Mouse (Mus musculus) forebrain, embryonic 15.5 days (tissue): ENCODE measurements at regions not wholly inside any gene's neighbourhood (a gene's known extent, or its start where the extent isn't known, plus 50 kb on each side); places are given as distances from the start of the nearest gene placed in this dataset.
A peak's percentile ranks its signal among the peaks of the same experiment; 100 is the strongest.
"Not testable (repeated sequence)": the region's sequence is repeated elsewhere in the genome, so short reads cannot be mapped to it uniquely, and the experiment has no call there.

ENCODE experiments used
- ATAC-seq: fragments of 200-750 bp; cut with Nextera tagmentation; replicated peaks from 2 replicates; pipeline ENCODE4 v1.8.0; 2017; ENCODE audit warnings: mild to moderate bottlenecking, moderate TSS enrichment, moderate library complexity
- H3K27ac ChIP-seq: fragments of 300-500 bp; sonication (generic); replicated peaks from 2 replicates; pipeline ENCODE4 v1.5.1; 2015; ENCODE audit warnings: mild to moderate bottlenecking, inconsistent platforms
- H3K27me3 ChIP-seq: fragments of 300-500 bp; sonication (generic); 2 replicates; pipeline ENCODE4 v1.6.1; 2015; ENCODE audit warnings: inconsistent platforms
- H3K36me3 ChIP-seq: fragments of 300-500 bp; sonication (generic); 2 replicates; pipeline ENCODE4 v1.6.1; 2015; ENCODE audit warnings: mild to moderate bottlenecking, inconsistent platforms
- H3K4me1 ChIP-seq: fragments of 300-500 bp; sonication (generic); 2 replicates; pipeline ENCODE4 v1.6.1; 2015; ENCODE audit warnings: inconsistent platforms
- H3K4me2 ChIP-seq: fragments of 300-500 bp; sonication (generic); replicated peaks from 2 replicates; pipeline ENCODE4 v1.6.1; 2015; ENCODE audit warnings: mild to moderate bottlenecking, inconsistent platforms
- H3K4me3 ChIP-seq: fragments of 300-500 bp; sonication (generic); 2 replicates; pipeline ENCODE4 v1.5.1; 2015; ENCODE audit warnings: mild to moderate bottlenecking, inconsistent platforms
- H3K9ac ChIP-seq: fragments of 300-500 bp; sonication (generic); replicated peaks from 2 replicates; pipeline ENCODE4 v1.6.1; 2015; ENCODE audit warnings: mild to moderate bottlenecking, inconsistent platforms
- H3K9me3 ChIP-seq: fragments of 300-500 bp; sonication (generic); 2 replicates; pipeline ENCODE4 v1.6.1; 2016; ENCODE audit warnings: inconsistent platforms
- WGBS: fragments of 180-500 bp; shearing (Covaris S2); methylation state at CpG from one replicate; pipeline ENCODE4 v1.1.7; 2015; ENCODE audit warnings: mixed read lengths; 5-methylcytosine and 5-hydroxymethylcytosine counted together

DNA sequence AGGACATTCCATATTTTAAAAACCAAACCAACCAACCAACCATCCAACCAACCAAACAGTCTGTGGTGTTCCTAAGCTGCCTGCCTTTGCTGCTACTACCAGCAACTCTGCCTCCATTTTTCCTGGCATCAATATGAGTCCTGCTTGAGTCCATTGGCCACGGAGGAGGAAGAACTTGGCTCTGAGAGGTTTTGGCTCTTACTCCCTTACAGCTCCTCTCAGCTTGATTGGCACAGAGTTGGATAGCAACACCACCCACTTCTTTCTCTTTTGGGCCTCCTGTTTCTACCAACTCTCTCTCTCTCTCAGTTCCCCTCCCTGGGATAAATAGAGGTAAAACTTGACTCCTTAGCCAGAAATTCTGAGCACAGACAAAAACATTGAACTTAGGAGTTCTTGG is 804.6 kb upstream of the Kirrel3 start:
- H3K4me3 ChIP-seq, result no peak overlapping the region
- H3K4me2 ChIP-seq, result no peak overlapping the region
- no peaks in the 10 kb centered on the region for H3K36me3 ChIP-seq
- no peaks in the 10 kb centered on the region for H3K4me1 ChIP-seq
- 40% methylated on average over 1 of the region's 1 CpGs for WGBS
- H3K9me3 ChIP-seq, result no peaks in the 10 kb centered on the region
- peak; percentile 41; the same call in 1 of the 2 replicates for ATAC-seq
- no peaks in the 10 kb centered on the region for H3K27me3 ChIP-seq
- no peak overlapping the region for H3K27ac ChIP-seq
- no peak overlapping the region for H3K9ac ChIP-seq

- Histone ChIP-seq H3K9ac (no peak overlapping the region), H3K36me3 (no peaks in the 10 kb centered on the region), H3K27me3 (no peaks in the 10 kb centered on the region), H3K4me2 (no peak overlapping the region), H3K9me3 (no peaks in the 10 kb centered on the region), H3K4me3 (no peak overlapping the region), H3K4me1 (no peaks in the 10 kb centered on the region), H3K27ac (no peak overlapping the region)
- ATAC-seq, result no peak
- 83% methylated on average over 4 of the region's 4 CpGs for WGBS
These were observed 794.0 kb upstream of the Kirrel3 start for GRCm38 (mm10) chr9:33691731-33692130.

- no peak for ATAC-seq
- Histone ChIP-seq H3K27ac (no peak overlapping the region), H3K9ac (no peak overlapping the region), H3K27me3 (no peaks in the 10 kb centered on the region), H3K4me2 (no peak overlapping the region), H3K36me3 (no peaks in the 10 kb centered on the region), H3K4me1 (no peaks in the 10 kb centered on the region), H3K4me3 (no peak overlapping the region), H3K9me3 (no peaks in the 10 kb centered on the region)
- WGBS, result 95% methylated on average over 2 of the region's 2 CpGs
These were observed 768.1 kb upstream of the Kirrel3 start for GRCm38 (mm10) chr9:33717614-33718013.

DNA sequence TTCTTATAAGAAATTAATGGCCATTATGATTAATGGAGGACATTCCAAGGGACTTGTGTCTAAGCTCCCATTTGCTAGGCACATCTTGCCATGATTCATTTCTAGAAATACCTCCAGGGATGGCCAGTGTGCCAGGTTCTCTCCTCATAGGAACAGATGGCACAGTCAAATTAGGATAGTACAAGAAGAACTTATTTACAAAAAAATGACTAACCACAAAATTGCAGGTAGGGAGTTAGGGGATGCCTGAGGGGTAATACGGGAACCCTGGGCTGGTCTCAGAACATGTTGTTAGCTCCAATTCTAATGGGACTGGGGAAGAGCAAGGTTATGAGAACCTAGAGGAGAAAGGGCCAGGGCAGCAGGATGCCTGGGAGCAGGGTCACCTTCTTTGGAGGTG is 760.9 kb upstream of the Kirrel3 start:
- H3K4me3 ChIP-seq, result no peak overlapping the region
- 96% methylated on average over 1 of the region's 1 CpGs for WGBS
- H3K4me2 ChIP-seq, result no peak overlapping the region
- no peak overlapping the region for H3K27ac ChIP-seq
- no peaks in the 10 kb centered on the region for H3K9me3 ChIP-seq
- ATAC-seq, result no peak
- H3K4me1 ChIP-seq, result no peaks in the 10 kb centered on the region
- no peaks in the 10 kb centered on the region for H3K27me3 ChIP-seq
- no peak overlapping the region for H3K9ac ChIP-seq
- no peaks in the 10 kb centered on the region for H3K36me3 ChIP-seq

DNA sequence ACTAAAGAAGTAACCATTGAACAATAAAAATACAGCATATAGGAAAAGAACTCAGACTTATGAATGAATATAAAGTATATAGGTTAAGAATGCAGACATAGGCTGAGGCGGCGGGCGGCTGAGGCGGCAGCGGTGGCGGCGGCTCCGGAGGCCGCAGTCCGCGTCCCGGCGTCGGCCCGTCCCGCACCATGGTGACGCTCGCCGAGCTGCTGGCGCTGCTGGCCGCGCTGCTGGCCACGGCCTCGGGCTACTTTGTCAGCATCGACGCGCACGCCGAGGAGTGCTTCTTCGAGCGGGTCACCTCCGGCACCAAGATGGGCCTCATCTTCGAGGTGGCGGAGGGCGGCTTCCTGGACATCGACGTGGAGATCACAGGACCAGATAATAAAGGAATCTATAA is 757.6 kb upstream of the Kirrel3 start:
- not testable (repeated sequence) for H3K4me3 ChIP-seq, H3K9ac ChIP-seq, H3K4me2 ChIP-seq, H3K27ac ChIP-seq, ATAC-seq, H3K9me3 ChIP-seq, H3K36me3 ChIP-seq, H3K27me3 ChIP-seq, H3K4me1 ChIP-seq
- 90% methylated on average over 14 of the region's 37 CpGs for WGBS

DNA sequence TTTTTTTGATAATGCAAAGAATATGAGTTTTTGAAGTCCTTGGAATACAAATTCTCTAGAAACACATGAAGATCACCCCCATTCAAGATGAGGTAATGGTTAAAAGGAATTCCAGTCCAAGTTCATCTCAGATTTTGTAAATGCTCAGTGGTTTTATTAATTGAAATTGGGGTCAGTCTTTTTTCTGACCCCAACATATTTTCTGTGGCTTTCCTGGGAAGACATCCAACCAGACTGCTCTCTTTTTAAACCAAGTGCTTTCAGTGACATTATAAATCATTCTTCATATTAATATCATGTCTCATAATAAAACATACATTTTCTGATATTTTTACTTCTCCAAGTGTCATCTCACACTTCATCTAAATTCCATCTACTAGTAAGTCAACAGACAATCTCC is 725.0 kb upstream of the Kirrel3 start:
- ATAC-seq, result no peak
- no peak overlapping the region for H3K27ac ChIP-seq

GRCm38 (mm10) chr9:33766235-33766634 is 719.5 kb upstream of the Kirrel3 start:
- Histone ChIP-seq H3K4me1 (no peaks in the 10 kb centered on the region), H3K36me3 (no peaks in the 10 kb centered on the region), H3K27me3 (no peaks in the 10 kb centered on the region), H3K27ac (no peak overlapping the region), H3K4me3 (no peak overlapping the region), H3K9ac (no peak overlapping the region), H3K4me2 (no peak overlapping the region), H3K9me3 (no peaks in the 10 kb centered on the region)
- no peak for ATAC-seq
- 82% methylated on average over 2 of the region's 2 CpGs for WGBS

More for the DNA sequence above, 725.0 kb upstream of the Kirrel3 start:
- Histone ChIP-seq H3K9me3 (no peaks in the 10 kb centered on the region), H3K4me3 (no peak overlapping the region), H3K9ac (no peak overlapping the region), H3K4me2 (no peak overlapping the region), H3K4me1 (no peaks in the 10 kb centered on the region), H3K27me3 (no peaks in the 10 kb centered on the region), H3K36me3 (no peaks in the 10 kb centered on the region)

DNA sequence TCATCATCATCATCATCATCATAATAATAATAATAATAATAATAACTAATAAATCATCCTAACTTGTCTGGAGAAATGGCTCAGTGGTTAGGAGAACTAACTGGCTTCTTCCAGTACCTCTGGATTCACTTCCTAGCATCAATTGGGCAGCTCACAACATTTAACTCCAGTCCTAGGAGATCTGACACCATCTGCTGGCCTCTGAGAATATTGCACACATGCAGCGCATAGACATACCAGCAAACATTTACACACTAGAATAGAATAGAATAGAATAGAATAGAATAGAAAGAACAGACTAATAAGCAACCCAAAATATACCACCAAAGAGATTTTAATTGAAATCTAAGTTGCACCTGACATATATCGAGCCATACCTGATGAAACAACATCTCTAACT is 715.9 kb upstream of the Kirrel3 start:
- H3K9me3 ChIP-seq, result no peaks in the 10 kb centered on the region
- H3K4me1 ChIP-seq, result peaks cover 14% of the 10 kb centered on the region
- no peak overlapping the region for H3K27ac ChIP-seq
- H3K4me3 ChIP-seq, result no peak overlapping the region
- H3K9ac ChIP-seq, result no peak overlapping the region
- no peaks in the 10 kb centered on the region for H3K36me3 ChIP-seq
- no peaks in the 10 kb centered on the region for H3K27me3 ChIP-seq
- ATAC-seq, result no peak
- WGBS, result 95% methylated on average over 2 of the region's 2 CpGs
- H3K4me2 ChIP-seq, result no peak overlapping the region

- H3K4me3 ChIP-seq, result no peak overlapping the region
- no peaks in the 10 kb centered on the region for H3K27me3 ChIP-seq
- peak; percentile 80 for ATAC-seq
- H3K9ac ChIP-seq, result no peak overlapping the region
- peak overlapping the region; percentile 38 for H3K27ac ChIP-seq
- no peaks in the 10 kb centered on the region for H3K9me3 ChIP-seq
- WGBS, result 30% methylated on average over 5 of the region's 5 CpGs
- peaks cover 14% of the 10 kb centered on the region for H3K4me1 ChIP-seq
- no peaks in the 10 kb centered on the region for H3K36me3 ChIP-seq
- no peak overlapping the region for H3K4me2 ChIP-seq
These were observed 711.5 kb upstream of the Kirrel3 start for GRCm38 (mm10) chr9:33774178-33774577.

DNA sequence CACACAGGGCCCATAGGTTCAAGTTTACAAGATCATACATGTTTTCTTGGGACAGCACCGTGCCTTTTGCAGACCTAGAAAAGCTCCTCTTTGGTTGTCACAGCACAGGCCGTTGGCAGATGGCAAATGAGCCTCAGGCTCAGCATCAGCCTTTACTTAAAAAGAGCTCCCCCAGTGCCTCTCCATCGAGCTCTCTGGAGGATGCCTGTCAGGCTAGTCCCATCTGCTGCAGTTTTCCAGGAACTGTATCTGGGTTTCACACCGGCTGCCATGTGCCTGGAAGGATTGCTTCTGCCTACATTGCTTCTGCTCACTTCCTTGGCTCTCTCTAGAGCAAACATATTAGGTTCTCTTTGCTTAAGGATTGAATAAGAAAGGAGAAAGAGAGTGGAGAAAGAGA is 695.1 kb upstream of the Kirrel3 start:
- ATAC-seq, result peak; percentile 55; the same call in 1 of the 2 replicates
- no peaks in the 10 kb centered on the region for H3K9me3 ChIP-seq
- no peak overlapping the region for H3K4me3 ChIP-seq
- H3K36me3 ChIP-seq, result no peaks in the 10 kb centered on the region
- no peak overlapping the region for H3K9ac ChIP-seq
- H3K27ac ChIP-seq, result no peak overlapping the region
- WGBS, result 50% methylated on average over 4 of the region's 4 CpGs
- no peaks in the 10 kb centered on the region for H3K4me1 ChIP-seq
- H3K4me2 ChIP-seq, result no peak overlapping the region
- no peaks in the 10 kb centered on the region for H3K27me3 ChIP-seq

GRCm38 (mm10) chr9:33800250-33800649 is 685.4 kb upstream of the Kirrel3 start:
- WGBS, result 79% methylated on average over 6 of the region's 6 CpGs
- Histone ChIP-seq H3K9ac (no peak overlapping the region), H3K4me1 (no peaks in the 10 kb centered on the region), H3K27ac (no peak overlapping the region), H3K9me3 (no peaks in the 10 kb centered on the region), H3K36me3 (no peaks in the 10 kb centered on the region), H3K4me3 (no peak overlapping the region), H3K4me2 (no peak overlapping the region), H3K27me3 (no peaks in the 10 kb centered on the region)
- no peak for ATAC-seq

DNA sequence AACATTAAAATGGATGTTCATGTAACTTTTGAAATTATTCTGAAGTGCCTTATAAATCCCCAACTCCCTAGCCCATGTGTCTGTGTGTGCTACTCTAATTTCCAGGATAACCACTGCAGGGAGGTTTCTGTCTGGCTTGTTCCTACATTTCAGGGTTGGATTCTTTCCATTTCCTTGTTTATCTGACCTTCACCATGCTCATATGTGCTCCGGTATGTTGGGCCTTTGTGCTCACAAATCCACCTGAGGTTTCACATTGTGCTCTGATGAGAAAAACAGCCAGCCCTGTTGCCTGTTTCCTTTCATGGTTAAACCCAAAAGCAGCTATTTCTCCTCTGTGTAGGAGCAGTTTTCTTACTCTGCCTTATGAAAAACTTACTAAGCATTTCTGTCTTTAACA is 684.9 kb upstream of the Kirrel3 start:
- 79% methylated on average over 1 of the region's 1 CpGs for WGBS

DNA sequence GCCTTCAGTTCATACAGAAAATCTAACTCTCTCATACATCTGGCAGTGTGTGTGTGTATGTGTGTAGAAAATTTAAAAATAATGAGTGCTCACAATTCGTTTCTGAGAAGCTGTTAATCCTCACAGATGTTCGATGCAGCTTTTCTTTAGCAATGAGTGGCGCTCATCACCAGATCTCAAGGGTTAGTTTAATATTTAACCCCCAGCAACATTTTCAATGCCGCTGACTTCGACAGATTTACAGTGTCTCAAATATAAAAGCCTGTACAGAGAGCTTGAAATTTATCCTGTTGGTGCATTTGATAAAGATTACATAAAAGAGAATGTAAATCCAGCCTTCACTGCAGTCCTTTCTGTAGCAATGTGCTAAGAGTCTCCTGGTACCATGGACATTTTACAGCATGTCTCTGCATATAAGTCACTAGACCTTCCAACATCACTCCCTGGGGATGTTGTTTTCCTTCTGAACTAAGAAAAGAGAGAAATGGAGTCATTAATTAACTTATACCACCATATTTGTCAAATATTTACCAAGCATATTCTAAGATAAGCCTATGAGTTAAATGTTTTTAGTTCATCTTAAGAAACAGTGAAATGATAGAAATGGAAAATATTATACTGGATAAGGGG is 670.8 kb upstream of the Kirrel3 start:
- H3K9ac ChIP-seq, result no peak overlapping the region
- no peaks in the 10 kb centered on the region for H3K9me3 ChIP-seq
- H3K36me3 ChIP-seq, result no peaks in the 10 kb centered on the region
- H3K4me3 ChIP-seq, result no peak overlapping the region
- H3K27ac ChIP-seq, result no peak overlapping the region
- H3K27me3 ChIP-seq, result no peaks in the 10 kb centered on the region
- no peaks in the 10 kb centered on the region for H3K4me1 ChIP-seq
- no peak overlapping the region for H3K4me2 ChIP-seq
- no peak for ATAC-seq
- WGBS, result 62% methylated on average over 5 of the region's 5 CpGs

More for the DNA sequence above, 684.9 kb upstream of the Kirrel3 start:
- Histone ChIP-seq H3K4me1 (no peaks in the 10 kb centered on the region), H3K4me2 (no peak overlapping the region), H3K27ac (no peak overlapping the region), H3K9me3 (no peaks in the 10 kb centered on the region), H3K27me3 (no peaks in the 10 kb centered on the region), H3K9ac (no peak overlapping the region), H3K4me3 (no peak overlapping the region), H3K36me3 (no peaks in the 10 kb centered on the region)
- ATAC-seq, result no peak
